Mouse (Mus musculus) embryonic facial prominence, embryonic 14.5 days (tissue): ENCODE data around the gene Fgf16. TPM values are rescaled to one million over a fixed set of nuclear protein-coding genes. Genes with fewer than 3 reads are reported as not detected.

Experiments used
- ATAC-seq: fragments of 200-750 bp; cut with Nextera tagmentation; 2 replicates; pipeline ENCODE4 v1.8.0; 2017; ENCODE audit warnings: low read depth, moderate number of reproducible peaks, moderate TSS enrichment
- DNase-seq: peaks from one replicate; pipeline ENCODE4 v3.0.0-alpha.2; 2015; ENCODE audit warnings: low spot score
- H3K27ac ChIP-seq: fragments of 300-500 bp; sonication (generic); replicated peaks from 2 replicates; pipeline ENCODE4 v1.5.1; 2014; ENCODE audit warnings: low read depth, mild to moderate bottlenecking, low read length, moderate library complexity
- H3K27me3 ChIP-seq: fragments of 300-500 bp; sonication (generic); replicated peaks from 2 replicates; pipeline ENCODE4 v1.6.1; 2014; ENCODE audit warnings: low read length; ENCODE audit not compliant: control insufficient read depth, insufficient read depth
- H3K36me3 ChIP-seq: fragments of 300-500 bp; sonication (generic); 2 replicates; pipeline ENCODE4 v1.6.1; 2014; ENCODE audit warnings: low read length, mixed read lengths; ENCODE audit not compliant: control insufficient read depth, insufficient read depth
- H3K4me1 ChIP-seq: fragments of 300-500 bp; sonication (generic); 2 replicates; pipeline ENCODE4 v1.6.1; 2014; ENCODE audit warnings: antibody characterized with exemption, low read length; ENCODE audit not compliant: control insufficient read depth, insufficient read depth
- H3K4me2 ChIP-seq: fragments of 300-500 bp; sonication (generic); 2 replicates; pipeline ENCODE4 v1.6.1; 2014; ENCODE audit warnings: low read depth, mild to moderate bottlenecking, low read length, moderate library complexity, mixed read lengths
- H3K4me3 ChIP-seq: fragments of 300-500 bp; sonication (generic); 2 replicates; pipeline ENCODE4 v1.5.1; 2014; ENCODE audit warnings: low read depth, mild to moderate bottlenecking, low read length
- H3K9ac ChIP-seq: fragments of 300-500 bp; sonication (generic); 2 replicates; pipeline ENCODE4 v1.6.1; 2014; ENCODE audit warnings: low read depth, mild to moderate bottlenecking, low read length, moderate library complexity, mixed read lengths
- H3K9me3 ChIP-seq: fragments of 300-500 bp; sonication (generic); 2 replicates; pipeline ENCODE4 v1.6.1; 2016; ENCODE audit warnings: low read length; ENCODE audit not compliant: control insufficient read depth
- WGBS: fragments of 180-500 bp; shearing (Covaris S2); extraction: QIAGEN DNeasy Blood & Tissue Kit; methylation state at CpG from one replicate; pipeline ENCODE4 v1.1.7; 2014; 5-methylcytosine and 5-hydroxymethylcytosine counted together
- polyA plus RNA-seq: library from polyadenylated mRNA; unstranded; fragments of >200 nt; fragmentation: Nextera tagmentation; extraction: Ambion mirVana; gene quantifications from 2 replicates; pipeline ENCODE4 v1.2.1, GENCODE M21; 2014

The Fgf16 gene
- 0.97 and 1.2 TPM in 2 replicates for polyA plus RNA-seq

GRCm38 (mm10) chrX:105764162-105765004 is at the start of gene Fgf16:
Gene Fgf16, plus strand, starts transcription at chrX:105764279.
- H3K27me3 ChIP-seq = peaks cover 51% of the 10 kb centered on the region

DNA sequence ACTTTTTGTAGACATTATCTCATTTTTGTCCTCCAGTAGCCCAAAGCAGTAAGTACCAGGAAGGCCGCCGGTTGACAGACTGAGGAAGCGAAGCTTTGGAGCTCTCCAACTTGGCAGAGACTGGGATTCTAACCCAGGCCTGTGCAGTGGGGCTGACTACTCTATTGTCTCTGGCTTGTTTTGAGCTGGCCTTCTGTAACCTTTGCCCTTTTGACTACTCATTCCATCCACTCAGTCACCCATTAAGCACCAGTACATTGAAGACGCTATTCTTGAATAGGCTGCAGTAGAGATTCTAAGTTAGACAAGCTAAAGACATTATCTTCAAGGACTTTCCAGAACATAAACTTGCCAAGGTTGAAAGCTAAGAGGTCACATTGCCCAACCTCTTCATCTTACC is 49.3 kb upstream of the Fgf16 start:
- Histone ChIP-seq H3K4me1 (no peaks in the 10 kb centered on the region), H3K36me3 (no peaks in the 10 kb centered on the region), H3K9ac (no peak overlapping the region), H3K9me3 (no peaks in the 10 kb centered on the region), H3K27ac (no peak overlapping the region), H3K4me3 (no peak overlapping the region), H3K27me3 (no peaks in the 10 kb centered on the region; the same call in 1 of the 2 replicates), H3K4me2 (no peak overlapping the region)
- ATAC-seq (no peak), DNase-seq (no peak)
- 85% methylated on average over 4 of the region's 4 CpGs for WGBS

More at GRCm38 (mm10) chrX:105764162-105765004, at the start of gene Fgf16:
- Histone ChIP-seq H3K4me2 (peak within 1 kb of the TSS; percentile 64), H3K36me3 (no peaks in the 10 kb centered on the region), H3K9me3 (no peaks in the 10 kb centered on the region), H3K9ac (peak within 1 kb of the TSS; percentile 61), H3K4me1 (peaks cover 3% of the 10 kb centered on the region; the same call in 1 of the 2 replicates), H3K27ac (no peak within 1 kb of the TSS), H3K4me3 (peak within 1 kb of the TSS; percentile 44)
- ATAC-seq (no peak), DNase-seq (no peak)
- 23% methylated on average over 13 of the region's 86 CpGs for WGBS

GRCm38 (mm10) chrX:105715789-105716321 is 48.2 kb upstream of the Fgf16 start:
- no peak for ATAC-seq
- no peaks in the 10 kb centered on the region for H3K36me3 ChIP-seq
- no peak overlapping the region for H3K9ac ChIP-seq
- H3K9me3 ChIP-seq = no peaks in the 10 kb centered on the region
- no peaks in the 10 kb centered on the region; the same call in 1 of the 2 replicates for H3K27me3 ChIP-seq
- H3K4me3 ChIP-seq = no peak overlapping the region
- DNase-seq = no peak
- 97% methylated on average over 7 of the region's 7 CpGs for WGBS
- H3K4me1 ChIP-seq = no peaks in the 10 kb centered on the region
- H3K4me2 ChIP-seq = no peak overlapping the region
- H3K27ac ChIP-seq = no peak overlapping the region

DNA sequence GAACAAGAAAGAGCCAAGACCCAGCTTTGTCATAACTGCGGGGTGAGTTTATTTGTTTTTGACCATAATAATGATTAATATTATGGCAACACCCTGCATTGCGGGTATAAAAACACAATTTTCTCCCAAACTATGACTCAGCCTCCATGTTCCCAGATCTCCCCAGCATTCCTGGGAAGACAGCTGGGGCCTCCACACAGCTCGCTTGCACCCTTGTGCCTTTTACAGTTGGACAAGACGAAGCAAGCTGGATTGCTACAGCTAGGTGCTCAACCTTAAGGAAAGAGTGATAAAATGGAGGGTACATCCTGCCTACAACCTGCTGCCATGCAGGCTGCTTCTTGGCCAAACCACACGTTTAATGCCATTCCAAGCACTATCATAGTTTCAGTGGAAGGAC is 45.7 kb upstream of the Fgf16 start:
- whole genome bisulfite sequencing = 82% methylated on average over 5 of the region's 5 CpGs

DNA sequence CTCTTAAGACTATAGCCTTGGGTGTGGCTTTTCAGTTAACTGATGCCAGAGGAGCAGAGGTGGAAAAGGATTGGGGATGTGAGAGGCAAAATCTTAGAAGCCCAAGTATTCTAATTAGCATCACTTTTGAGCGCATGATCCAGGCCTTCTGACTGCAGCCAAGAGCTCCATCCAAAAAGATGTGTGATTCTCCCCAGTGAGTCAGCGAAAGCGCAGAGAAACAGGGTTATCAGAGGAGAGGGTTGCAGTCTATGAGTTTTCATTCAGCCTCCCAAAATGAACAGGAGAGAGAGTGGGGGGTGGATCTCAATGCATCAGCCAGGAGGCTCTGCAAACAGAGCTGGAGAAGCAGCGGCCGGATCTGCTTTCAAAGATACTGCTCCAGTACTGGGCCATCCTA is 45.1 kb upstream of the Fgf16 start:
- DNase-seq (no peak), ATAC-seq (no peak)
- 90% methylated on average over 5 of the region's 5 CpGs for WGBS
- H3K9me3 ChIP-seq = no peaks in the 10 kb centered on the region
- no peak overlapping the region for H3K4me3 ChIP-seq
- H3K9ac ChIP-seq = no peak overlapping the region
- H3K4me1 ChIP-seq = no peaks in the 10 kb centered on the region
- no peaks in the 10 kb centered on the region for H3K36me3 ChIP-seq
- no peak overlapping the region for H3K27ac ChIP-seq
- H3K4me2 ChIP-seq = no peak overlapping the region
- H3K27me3 ChIP-seq = no peaks in the 10 kb centered on the region

More for the DNA sequence above, 45.7 kb upstream of the Fgf16 start:
- no peak overlapping the region for H3K4me2 ChIP-seq
- no peak overlapping the region for H3K27ac ChIP-seq
- H3K9me3 ChIP-seq = no peaks in the 10 kb centered on the region
- no peaks in the 10 kb centered on the region for H3K36me3 ChIP-seq
- no peak for DNase-seq
- no peak for ATAC-seq
- no peaks in the 10 kb centered on the region; the same call in 1 of the 2 replicates for H3K27me3 ChIP-seq
- H3K4me1 ChIP-seq = no peaks in the 10 kb centered on the region
- no peak overlapping the region for H3K4me3 ChIP-seq
- H3K9ac ChIP-seq = no peak overlapping the region

GRCm38 (mm10) chrX:105724174-105724573 is 39.9 kb upstream of the Fgf16 start:
- WGBS = 65% methylated on average over 7 of the region's 7 CpGs
- Histone ChIP-seq H3K4me2 (no peak overlapping the region), H3K27ac (no peak overlapping the region), H3K9ac (no peak overlapping the region), H3K27me3 (no peaks in the 10 kb centered on the region), H3K4me3 (no peak overlapping the region), H3K4me1 (no peaks in the 10 kb centered on the region), H3K9me3 (no peaks in the 10 kb centered on the region), H3K36me3 (no peaks in the 10 kb centered on the region)
- DNase-seq (no peak), ATAC-seq (no peak)

- Histone ChIP-seq H3K36me3 (no peaks in the 10 kb centered on the region), H3K9me3 (no peaks in the 10 kb centered on the region), H3K27me3 (peaks cover 51% of the 10 kb centered on the region), H3K27ac (no peak overlapping the region), H3K9ac (peak overlapping the region; percentile 61; the same call in 1 of the 2 replicates), H3K4me2 (peak overlapping the region; percentile 64), H3K4me3 (peak overlapping the region; percentile 44), H3K4me1 (peaks cover 3% of the 10 kb centered on the region; the same call in 1 of the 2 replicates)
- peak; percentile 17; the same call in 1 of the 2 replicates for ATAC-seq
- 19% methylated on average over 15 of the region's 23 CpGs for WGBS
- peak; percentile 27 for DNase-seq
Observed at GRCm38 (mm10) chrX:105762847-105763527, 1.1 kb upstream of the Fgf16 start.

DNA sequence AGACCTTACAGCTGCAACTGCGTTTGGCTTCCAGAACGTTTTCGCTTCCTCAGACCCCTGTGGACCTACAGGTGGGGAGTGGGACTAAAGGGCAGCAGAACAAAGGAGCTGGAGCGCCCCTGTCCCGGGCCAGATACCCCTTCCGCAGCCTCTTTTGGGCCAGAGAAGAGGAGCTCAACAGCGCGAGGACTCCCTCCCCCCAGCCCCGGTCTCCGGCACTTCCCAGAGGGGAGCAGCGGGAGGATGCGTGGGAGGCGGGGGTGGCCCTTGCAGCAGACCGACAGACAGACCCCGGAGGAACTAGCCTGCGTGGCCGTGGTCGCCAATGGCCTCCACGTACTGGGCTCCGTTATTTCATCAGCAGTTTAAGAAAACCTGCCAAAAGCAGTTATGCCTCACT is 467 bp upstream of the Fgf16 start:
- H3K4me1 ChIP-seq = peaks cover 3% of the 10 kb centered on the region; the same call in 1 of the 2 replicates
- peaks cover 51% of the 10 kb centered on the region for H3K27me3 ChIP-seq
- WGBS = 21% methylated on average over 18 of the region's 20 CpGs
- ATAC-seq (0 out of 2 replicates have a peak, but pooled peaks have one; percentile 17), DNase-seq (peak; percentile 11)
- H3K9me3 ChIP-seq = no peaks in the 10 kb centered on the region
- peak overlapping the region; percentile 64 for H3K4me2 ChIP-seq
- no peak overlapping the region for H3K27ac ChIP-seq
- H3K9ac ChIP-seq = peak overlapping the region; percentile 61; the same call in 1 of the 2 replicates
- peak overlapping the region; percentile 44 for H3K4me3 ChIP-seq
- no peaks in the 10 kb centered on the region for H3K36me3 ChIP-seq
